Mouse (Mus musculus): ENCODE data around the gene Agpat1. TPM values are rescaled to one million over a fixed set of nuclear protein-coding genes. Genes with fewer than 3 reads are reported as not detected.

Gene Agpat1
- polyA plus RNA-seq, 1 experiment from 2014 or later: 56.1 TPM

DNA sequence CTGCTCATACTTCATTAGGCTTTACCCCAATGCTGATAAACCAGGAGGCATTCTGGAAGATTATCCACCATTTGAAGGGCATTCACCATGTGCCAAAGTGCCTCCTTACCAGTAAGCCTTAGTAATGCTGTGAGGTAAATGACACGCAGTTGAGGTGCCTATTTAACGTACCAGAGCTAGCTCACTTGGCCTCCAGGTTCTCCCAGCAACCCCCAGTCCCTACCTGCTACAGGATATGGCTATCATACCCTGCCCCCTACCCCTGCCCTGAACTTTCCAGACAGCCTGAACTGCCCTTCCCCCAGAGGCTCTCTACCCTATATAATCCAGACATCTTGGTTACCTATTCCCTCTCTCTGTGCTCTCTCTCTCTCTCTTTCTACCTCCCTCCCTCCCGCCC is 15.3 kb upstream of the Agpat1 start:
- WGBS: 57% methylated on average over 3 of the region's 3 CpGs
- H3K4me2 ChIP-seq (ENCODE audit: low read length): peak overlapping the region; percentile 98
- no peak for TF ChIP-seq CTCF (IDR thresholded peaks at IDR 0.05; ENCODE audit: low read depth)
- no peaks in the 10 kb centered on the region for H3K9me3 ChIP-seq (replicated peaks; ENCODE audit: low read length)
- no peak overlapping the region for H3K9ac ChIP-seq (ENCODE audit: low read depth, low read length)
- H3K4me3 ChIP-seq (replicated peaks; ENCODE audit: low read depth, low read length): no peak overlapping the region
- no peak for DNase-seq (ENCODE audit: low spot score)
- H3K36me3 ChIP-seq (ENCODE audit: insufficient read depth, low read length): no peaks in the 10 kb centered on the region
- peak overlapping the region; percentile 99 for H3K27ac ChIP-seq
- ATAC-seq (replicated peaks; ENCODE audit: low FRiP score, low read depth): no peak
- H3K4me1 ChIP-seq (replicated peaks; ENCODE audit: insufficient read depth, low read length): peaks cover 46% of the 10 kb centered on the region
- no peaks in the 10 kb centered on the region for H3K27me3 ChIP-seq (ENCODE audit: insufficient read depth, low read length)

DNA sequence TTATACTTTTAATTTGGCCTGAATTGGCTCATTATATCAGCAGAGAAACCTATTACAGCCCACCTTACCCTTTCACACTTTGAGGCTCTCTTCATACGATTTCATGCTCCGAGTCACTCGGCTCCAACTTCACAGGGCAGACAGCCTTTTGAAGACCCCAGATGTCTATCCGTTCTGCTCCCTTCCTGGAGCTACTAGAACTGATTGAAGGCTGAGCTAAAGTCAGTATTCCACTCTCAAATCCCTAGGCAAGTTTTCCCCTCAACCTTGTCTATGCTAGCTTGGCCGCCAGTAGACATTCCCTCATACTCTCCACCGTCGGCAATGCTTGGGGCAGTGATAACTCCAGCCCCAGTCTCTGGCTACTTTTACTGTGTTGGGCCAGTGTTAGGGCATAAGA is 14.9 kb upstream of the Agpat1 start:
- H3K27me3 ChIP-seq (ENCODE audit: insufficient read depth, low read length): no peaks in the 10 kb centered on the region
- 0 out of 2 replicates have a peak overlapping the region, but pooled peaks have one; percentile 13 for H3K9ac ChIP-seq (ENCODE audit: low read depth, low read length)
- H3K4me2 ChIP-seq (ENCODE audit: low read length): peak overlapping the region; percentile 98
- H3K4me1 ChIP-seq (replicated peaks; ENCODE audit: insufficient read depth, low read length): peaks cover 50% of the 10 kb centered on the region
- ATAC-seq (replicated peaks; ENCODE audit: low FRiP score, low read depth) (no peak), DNase-seq (ENCODE audit: low spot score) (no peak)
- H3K36me3 ChIP-seq (ENCODE audit: insufficient read depth, low read length): no peaks in the 10 kb centered on the region
- no peak for TF ChIP-seq CTCF (IDR thresholded peaks at IDR 0.05; ENCODE audit: low read depth)
- H3K9me3 ChIP-seq (replicated peaks; ENCODE audit: low read length): no peaks in the 10 kb centered on the region
- peak overlapping the region; percentile 99 for H3K27ac ChIP-seq
- 22% methylated on average over 7 of the region's 7 CpGs for WGBS
- no peak overlapping the region; the same call in 1 of the 2 replicates for H3K4me3 ChIP-seq (replicated peaks; ENCODE audit: low read depth, low read length)

DNA sequence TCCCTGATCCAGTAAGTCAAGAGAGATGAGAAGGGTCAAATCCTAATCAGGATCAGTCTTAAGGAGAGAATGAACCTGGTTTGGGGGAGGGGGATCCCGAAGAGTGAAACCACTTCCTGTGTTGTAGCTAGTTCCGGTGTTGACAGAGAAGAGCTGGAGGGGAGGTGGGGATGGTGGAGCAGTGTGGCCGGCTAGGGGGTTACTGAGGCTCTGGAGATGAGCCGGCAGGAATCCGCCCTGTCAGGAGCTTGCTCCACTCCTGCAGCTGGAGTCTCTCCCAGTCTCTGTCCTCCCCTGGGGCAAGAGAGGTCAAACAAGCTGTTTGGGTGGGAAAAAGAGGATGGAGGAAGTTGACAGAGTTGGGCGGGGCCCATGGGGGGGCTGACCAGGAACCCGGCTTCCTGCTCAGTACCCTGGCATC is 14.4 kb upstream of the Agpat1 start, which contains the start of gene Gpsm3:
Gene Gpsm3 (plus strand): TSS at position 126 of the 421 bp plus-strand sequence.
- Histone ChIP-seq H3K9me3 (replicated peaks; ENCODE audit: low read length) (no peaks in the 10 kb centered on the region), H3K4me3 (replicated peaks; ENCODE audit: low read depth, low read length) (no peak within 1 kb of the TSS; the same call in 1 of the 2 replicates), H3K4me2 (ENCODE audit: low read length) (peak within 1 kb of the TSS; percentile 98), H3K27me3 (ENCODE audit: insufficient read depth, low read length) (no peaks in the 10 kb centered on the region), H3K36me3 (ENCODE audit: insufficient read depth, low read length) (0 out of 2 replicates have a peak, but pooled peaks cover 2% of the 10 kb centered on the region), H3K27ac (peak within 1 kb of the TSS; percentile 99), H3K4me1 (replicated peaks; ENCODE audit: insufficient read depth, low read length) (peaks cover 53% of the 10 kb centered on the region), H3K9ac (ENCODE audit: low read depth, low read length) (peak within 1 kb of the TSS; percentile 27)
- no peak for ATAC-seq (replicated peaks; ENCODE audit: low FRiP score, low read depth)
- TF ChIP-seq CTCF (IDR thresholded peaks at IDR 0.05; ENCODE audit: low read depth): no peak
- peak; percentile 82 for DNase-seq (ENCODE audit: low spot score)
- 9% methylated on average over 7 of the region's 7 CpGs for WGBS

DNA sequence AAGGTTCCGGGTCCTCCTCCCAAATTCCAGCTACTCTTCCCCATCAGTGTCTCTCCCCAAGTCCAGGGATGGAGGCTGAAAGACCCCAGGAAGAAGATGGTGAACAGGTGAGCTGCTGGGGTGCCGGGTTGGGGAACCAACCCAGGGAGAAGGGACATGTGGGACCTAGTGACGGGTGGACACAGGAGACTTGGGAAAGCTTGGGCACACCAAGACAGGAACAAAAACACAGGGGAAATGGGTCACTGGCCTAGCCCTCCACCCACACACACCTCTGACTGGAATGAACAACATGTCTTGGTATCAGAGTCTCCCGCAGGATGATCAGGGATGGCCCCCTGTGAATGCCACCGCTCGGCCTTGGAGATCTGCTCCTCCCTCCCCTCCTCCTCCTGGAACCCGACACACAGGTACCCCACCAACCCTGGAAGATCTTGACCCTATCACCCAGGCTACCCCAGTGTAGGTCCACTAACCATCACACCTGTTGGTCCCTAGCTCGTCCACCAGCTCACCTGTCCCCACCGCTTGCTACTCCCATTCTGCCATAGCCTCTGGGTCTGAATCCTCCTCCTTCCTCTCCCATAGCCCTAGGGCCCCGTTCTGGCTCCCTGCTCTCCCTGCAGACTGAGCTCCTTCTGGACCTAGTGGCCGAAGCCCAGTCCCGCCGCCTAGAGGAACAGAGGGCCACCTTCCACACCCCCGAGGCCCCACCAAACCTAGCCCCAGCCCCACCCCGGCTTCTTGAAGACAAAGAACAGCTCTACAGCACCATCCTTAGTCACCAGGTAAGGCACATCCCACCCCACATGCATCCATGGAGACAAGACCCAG is 13.7 kb upstream of the Agpat1 start:
- Histone ChIP-seq H3K36me3 (ENCODE audit: insufficient read depth, low read length) (0 out of 2 replicates have a peak, but pooled peaks cover 4% of the 10 kb centered on the region), H3K27me3 (ENCODE audit: insufficient read depth, low read length) (no peaks in the 10 kb centered on the region), H3K9me3 (replicated peaks; ENCODE audit: low read length) (no peaks in the 10 kb centered on the region), H3K4me2 (ENCODE audit: low read length) (peak overlapping the region; percentile 98), H3K4me1 (replicated peaks; ENCODE audit: insufficient read depth, low read length) (peaks cover 56% of the 10 kb centered on the region), H3K27ac (peak overlapping the region; percentile 99), H3K4me3 (replicated peaks; ENCODE audit: low read depth, low read length) (no peak overlapping the region; the same call in 1 of the 2 replicates), H3K9ac (ENCODE audit: low read depth, low read length) (peak overlapping the region; percentile 27)
- no peak for DNase-seq (ENCODE audit: low spot score)
- TF ChIP-seq CTCF (IDR thresholded peaks at IDR 0.05; ENCODE audit: low read depth): no peak
- 54% methylated on average over 15 of the region's 15 CpGs for WGBS
- no peak for ATAC-seq (replicated peaks; ENCODE audit: low FRiP score, low read depth)

DNA sequence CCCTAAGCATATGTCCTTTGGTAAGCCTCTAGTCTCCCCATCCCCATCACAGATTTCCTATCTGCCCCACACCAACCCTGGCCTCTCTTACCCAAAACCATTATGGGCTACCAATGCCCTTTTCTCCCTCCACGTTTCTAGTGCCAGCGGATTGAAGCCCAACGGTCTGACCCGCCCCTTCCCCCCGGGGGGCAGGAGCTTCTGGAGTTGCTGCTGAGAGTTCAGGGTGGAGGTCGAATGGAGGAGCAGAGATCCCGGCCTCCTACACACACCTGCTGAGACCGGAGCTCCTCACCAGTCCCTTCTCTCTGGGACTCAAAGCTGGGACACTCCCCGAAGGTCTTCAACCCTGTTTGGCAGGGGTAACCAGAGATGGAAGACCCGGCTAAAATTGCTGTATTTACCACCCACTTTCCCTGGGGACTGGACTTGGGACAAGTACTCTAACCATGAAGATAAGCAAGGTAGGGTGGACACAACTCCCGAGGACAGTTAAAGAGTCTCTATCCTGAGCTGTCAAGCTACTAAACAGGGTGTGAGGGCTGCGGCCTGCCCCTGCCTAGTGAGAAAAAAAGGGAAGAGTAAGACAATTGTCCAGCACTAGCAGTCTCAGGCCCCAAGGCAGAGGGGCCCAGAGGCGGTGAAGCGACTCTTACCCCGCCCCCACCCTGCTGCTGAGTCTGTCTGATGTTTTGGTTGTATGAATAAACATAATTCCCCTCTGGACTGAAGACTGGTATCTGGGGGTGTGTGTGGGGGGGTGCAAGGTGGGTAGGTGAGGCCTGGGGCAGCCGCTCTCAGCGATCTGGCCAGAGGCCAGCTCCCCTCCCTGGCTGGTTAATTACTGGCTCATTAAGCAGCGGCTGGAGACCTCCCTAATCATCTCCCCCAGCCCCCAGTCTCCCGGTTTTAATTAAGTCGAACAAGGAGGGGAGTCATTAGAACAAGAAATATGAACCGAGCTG is 12.8 kb upstream of the Agpat1 start, which contains the start of gene Pbx2:
Gene Pbx2 (plus strand): TSS at position 238 of the 965 bp plus-strand sequence.
- peak; percentile 81 for DNase-seq (ENCODE audit: low spot score)
- Histone ChIP-seq H3K9ac (ENCODE audit: low read depth, low read length) (peak within 1 kb of the TSS; percentile 96), H3K9me3 (replicated peaks; ENCODE audit: low read length) (no peaks in the 10 kb centered on the region), H3K36me3 (ENCODE audit: insufficient read depth, low read length) (peaks cover 7% of the 10 kb centered on the region; the same call in 1 of the 2 replicates), H3K4me1 (replicated peaks; ENCODE audit: insufficient read depth, low read length) (peaks cover 56% of the 10 kb centered on the region), H3K27ac (peak within 1 kb of the TSS; percentile 99), H3K4me3 (replicated peaks; ENCODE audit: low read depth, low read length) (peak within 1 kb of the TSS; percentile 81), H3K4me2 (ENCODE audit: low read length) (peak within 1 kb of the TSS; percentile 98), H3K27me3 (ENCODE audit: insufficient read depth, low read length) (no peaks in the 10 kb centered on the region)
- whole genome bisulfite sequencing: 4% methylated on average over 21 of the region's 21 CpGs
- ATAC-seq (replicated peaks; ENCODE audit: low FRiP score, low read depth): peak; percentile 22
- TF ChIP-seq CTCF (IDR thresholded peaks at IDR 0.05; ENCODE audit: low read depth): no peak

DNA sequence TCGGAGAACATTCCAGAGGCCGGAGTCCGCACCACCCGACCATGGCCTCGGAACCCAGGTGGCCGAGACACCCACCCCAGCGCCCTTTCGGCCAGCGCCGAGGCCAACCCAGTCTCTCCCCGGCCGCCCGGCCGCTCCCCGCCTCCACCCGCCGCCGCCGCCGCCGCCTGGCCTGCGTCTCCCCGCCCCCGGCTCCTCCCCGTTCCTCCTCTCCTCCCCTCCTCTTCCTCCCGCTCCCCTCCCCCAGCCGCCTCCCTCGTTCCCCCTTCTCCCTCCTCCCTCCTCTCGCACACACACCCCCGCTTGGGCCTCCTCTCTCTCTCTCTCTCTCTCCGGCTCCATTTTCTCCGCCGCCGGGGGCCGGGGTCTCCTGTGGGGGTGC is 12.1 kb upstream of the Agpat1 start:
- peak; percentile 64 for ATAC-seq (replicated peaks; ENCODE audit: low FRiP score, low read depth)
- WGBS: 1% methylated on average over 17 of the region's 35 CpGs

More for the DNA sequence above, 12.1 kb upstream of the Agpat1 start:
- peak overlapping the region; percentile 98 for H3K4me2 ChIP-seq (ENCODE audit: low read length)
- peak overlapping the region; percentile 81 for H3K4me3 ChIP-seq (replicated peaks; ENCODE audit: low read depth, low read length)
- H3K36me3 ChIP-seq (ENCODE audit: insufficient read depth, low read length): peaks cover 7% of the 10 kb centered on the region; the same call in 1 of the 2 replicates
- DNase-seq (ENCODE audit: low spot score): peak; percentile 98
- no peaks in the 10 kb centered on the region for H3K9me3 ChIP-seq (replicated peaks; ENCODE audit: low read length)
- TF ChIP-seq CTCF (IDR thresholded peaks at IDR 0.05; ENCODE audit: low read depth): no peak
- H3K9ac ChIP-seq (ENCODE audit: low read depth, low read length): peak overlapping the region; percentile 96
- no peaks in the 10 kb centered on the region for H3K27me3 ChIP-seq (ENCODE audit: insufficient read depth, low read length)
- peaks cover 54% of the 10 kb centered on the region for H3K4me1 ChIP-seq (replicated peaks; ENCODE audit: insufficient read depth, low read length)
- H3K27ac ChIP-seq: peak overlapping the region; percentile 99

Measured in kidney, postnatal 0 days (tissue).